Mouse (Mus musculus): ENCODE measurements around the gene Mipol1.

DNA sequence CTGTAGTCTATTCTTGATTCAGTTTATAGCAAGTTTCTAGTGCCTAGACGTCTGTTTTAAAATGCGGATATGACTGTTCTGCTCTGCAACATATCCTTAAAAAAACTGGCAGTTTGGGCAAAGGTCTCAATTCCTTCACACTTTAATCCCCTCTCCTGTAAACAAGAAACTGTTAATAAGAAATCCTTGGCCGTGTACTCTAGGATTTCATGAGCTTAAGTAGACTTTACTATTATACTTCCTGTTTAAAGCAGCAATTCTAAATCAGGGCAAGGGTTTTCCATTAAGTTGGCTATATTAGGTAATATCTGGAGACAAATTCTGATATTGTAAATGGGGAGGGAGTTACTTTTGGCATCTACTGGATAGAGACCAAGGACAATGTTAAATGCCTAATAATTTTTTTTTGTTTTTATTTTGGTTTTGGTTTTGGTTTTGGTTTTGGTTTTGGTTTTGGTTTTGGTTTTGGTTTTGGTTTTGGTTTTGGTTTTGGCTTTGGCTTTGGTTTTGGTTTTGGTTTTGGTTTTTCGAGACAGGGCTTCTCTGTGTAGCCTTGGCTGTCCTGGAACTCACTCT, 25.9 kb upstream of the Mipol1 start:
- TF ChIP-seq POLR2A (IDR thresholded peaks at IDR 0.05; ENCODE audit: extremely low read depth, insufficient read depth, low read length) (no peak), CTCF (IDR thresholded peaks at IDR 0.05; ENCODE audit: extremely low read depth, insufficient read depth, low read length) (no peak)

Measured in cortical plate, adult 2 months (tissue).